Mouse (Mus musculus) midbrain, embryonic 14.5 days (tissue): ENCODE measurements around the gene Wdr31. TPM values are rescaled to one million over a fixed set of nuclear protein-coding genes. Genes with fewer than 3 reads are reported as not detected.

Source experiments
- ATAC-seq: fragments of 200-750 bp; cut with Nextera tagmentation; 2 replicates; pipeline ENCODE4 v1.8.0; 2017; ENCODE audit warnings: moderate number of reproducible peaks, moderate library complexity; ENCODE audit not compliant: low FRiP score, low TSS enrichment
- DNase-seq: peaks from one replicate; pipeline ENCODE4 v3.0.0-alpha.2; 2015
- H3K27ac ChIP-seq: fragments of 300-500 bp; sonication (generic); replicated peaks from 2 replicates; pipeline ENCODE4 v1.5.1; 2014; ENCODE audit warnings: mild to moderate bottlenecking, low read depth, low read length, moderate library complexity
- H3K27me3 ChIP-seq: fragments of 300-500 bp; sonication (generic); 2 replicates; pipeline ENCODE4 v1.6.1; 2014; ENCODE audit warnings: low read length, control low read depth, mixed read lengths; ENCODE audit not compliant: control insufficient read depth, insufficient read depth
- H3K36me3 ChIP-seq: fragments of 300-500 bp; sonication (generic); 2 replicates; pipeline ENCODE4 v1.6.1; 2014; ENCODE audit warnings: low read length, control low read depth; ENCODE audit not compliant: control insufficient read depth, insufficient read depth
- H3K4me1 ChIP-seq: fragments of 300-500 bp; sonication (generic); 2 replicates; pipeline ENCODE4 v1.6.1; 2014; ENCODE audit warnings: mild to moderate bottlenecking, antibody characterized with exemption, low read length, control low read depth; ENCODE audit not compliant: control insufficient read depth, insufficient read depth
- H3K4me2 ChIP-seq: fragments of 300-500 bp; sonication (generic); 2 replicates; pipeline ENCODE4 v1.6.1; 2014; ENCODE audit warnings: mild to moderate bottlenecking, low read length, moderate library complexity
- H3K4me3 ChIP-seq: fragments of 300-500 bp; sonication (generic); replicated peaks from 2 replicates; pipeline ENCODE4 v1.5.1; 2014; ENCODE audit warnings: low read depth, low read length
- H3K9ac ChIP-seq: fragments of 300-500 bp; sonication (generic); replicated peaks from 2 replicates; pipeline ENCODE4 v1.6.1; 2014; ENCODE audit warnings: mild to moderate bottlenecking, low read length, moderate library complexity
- H3K9me3 ChIP-seq: fragments of 300-500 bp; sonication (generic); 2 replicates; pipeline ENCODE4 v1.6.1; 2016; ENCODE audit warnings: low read length, control low read depth, mixed read lengths; ENCODE audit not compliant: control insufficient read depth
- WGBS: fragments of 180-500 bp; shearing (Covaris S2); extraction: QIAGEN DNeasy Blood & Tissue Kit; methylation state at CpG from one replicate; pipeline ENCODE4 v1.1.7; 2014; 5-methylcytosine and 5-hydroxymethylcytosine counted together
- polyA plus RNA-seq: library from polyadenylated mRNA; unstranded; fragments of >200 nt; fragmentation: Nextera tagmentation; extraction: Ambion mirVana; gene quantifications from 2 replicates; pipeline ENCODE4 v1.2.1, GENCODE M21; 2014

Wdr31 gene
- polyA plus RNA-seq = 9.3 and 10.2 TPM in 2 replicates

- no peaks in the 10 kb centered on the region for H3K36me3 ChIP-seq
- under 1% methylated on average over 30 of the region's 30 CpGs for WGBS
- ATAC-seq (peak; percentile 91), DNase-seq (peak; percentile 93)
- peak within 1 kb of the TSS; percentile 67 for H3K9ac ChIP-seq
- H3K4me1 ChIP-seq = no peaks in the 10 kb centered on the region
- H3K27ac ChIP-seq = 0 out of 2 replicates have a peak within 1 kb of the TSS, but pooled peaks have one; percentile 28
- peak within 1 kb of the TSS; percentile 77 for H3K4me2 ChIP-seq
- peak within 1 kb of the TSS; percentile 58 for H3K4me3 ChIP-seq
- H3K9me3 ChIP-seq = no peaks in the 10 kb centered on the region
- no peaks in the 10 kb centered on the region for H3K27me3 ChIP-seq
These were observed at the start of gene Wdr31 for GRCm38 (mm10) chr4:62470598-62471051. Wdr31 (minus strand) TSS chr4:62470896.

DNA sequence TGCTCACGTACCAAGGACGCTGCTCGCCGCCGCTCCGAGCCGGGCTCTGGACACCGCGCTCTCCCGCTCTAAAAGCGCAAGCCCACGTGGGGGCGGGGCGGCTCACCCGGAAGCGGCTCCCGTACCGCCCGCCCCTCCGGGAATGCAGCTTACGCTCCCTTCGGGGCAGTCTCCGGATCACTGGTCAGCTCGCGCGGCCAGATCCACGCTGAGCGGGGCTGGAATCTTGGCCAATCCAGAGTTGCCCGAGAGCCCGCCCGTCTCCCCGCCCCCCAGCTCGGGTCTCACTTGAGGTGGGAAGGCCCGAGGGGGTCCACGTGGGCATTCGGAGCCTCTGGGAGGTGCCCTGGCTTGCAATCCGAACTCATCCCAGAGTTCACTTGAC, 49.1 kb upstream of the Wdr31 start, which contains the start of gene Alad:
Gene Alad (minus strand): TSS at position 70 of the 385 bp plus-strand sequence.
- Histone ChIP-seq H3K27ac (peak within 1 kb of the TSS; percentile 76), H3K36me3 (no peaks in the 10 kb centered on the region), H3K9me3 (no peaks in the 10 kb centered on the region), H3K27me3 (no peaks in the 10 kb centered on the region), H3K4me3 (peak within 1 kb of the TSS; percentile 74), H3K4me2 (peak within 1 kb of the TSS; percentile 68), H3K9ac (peak within 1 kb of the TSS; percentile 79), H3K4me1 (peaks cover 25% of the 10 kb centered on the region)
- peak; percentile 91 for DNase-seq
- WGBS = under 1% methylated on average over 37 of the region's 37 CpGs
- peak; percentile 87 for ATAC-seq

DNA sequence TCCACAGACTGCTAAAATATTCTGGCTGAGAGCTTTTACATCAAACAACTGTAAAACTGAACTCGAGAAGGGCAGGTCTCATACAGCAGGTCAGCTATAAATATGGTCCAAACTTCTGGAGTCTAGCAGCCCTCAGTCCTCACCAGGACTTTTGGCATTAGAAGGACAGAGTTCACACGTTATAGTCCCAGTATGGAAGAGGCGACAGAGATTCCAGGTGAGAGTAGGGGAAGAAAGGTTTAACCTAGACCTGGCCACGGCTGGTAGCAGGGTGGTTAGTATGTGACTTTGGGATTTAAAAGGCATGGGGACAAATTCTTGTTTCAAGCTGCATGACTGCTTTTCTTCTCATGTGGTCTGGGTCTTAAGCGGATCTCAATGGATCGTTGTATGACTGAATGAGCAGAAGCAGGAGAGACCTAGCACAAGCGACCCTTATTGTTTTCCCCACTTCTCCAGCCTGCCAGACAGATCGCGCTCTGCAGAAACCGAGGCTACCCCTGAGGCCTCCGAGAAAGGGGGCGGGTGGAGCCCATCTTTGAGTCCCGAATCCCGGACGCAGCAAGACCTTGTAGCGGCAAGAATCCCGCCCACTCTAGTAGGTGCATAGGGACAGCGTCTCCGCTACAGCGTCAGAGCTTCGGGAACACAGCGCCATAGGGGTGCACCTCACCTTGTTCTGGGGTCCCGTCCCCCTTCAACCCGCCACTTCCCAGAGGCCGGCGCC, 48.6 kb upstream of the Wdr31 start:
- Histone ChIP-seq H3K9ac (peak overlapping the region; percentile 79), H3K36me3 (no peaks in the 10 kb centered on the region), H3K27ac (peak overlapping the region; percentile 76), H3K9me3 (no peaks in the 10 kb centered on the region), H3K27me3 (no peaks in the 10 kb centered on the region), H3K4me2 (peak overlapping the region; percentile 68), H3K4me3 (peak overlapping the region; percentile 74), H3K4me1 (peaks cover 22% of the 10 kb centered on the region)
- peak; percentile 80 for ATAC-seq
- DNase-seq = no peak
- 2% methylated on average over 26 of the region's 26 CpGs for WGBS

DNA sequence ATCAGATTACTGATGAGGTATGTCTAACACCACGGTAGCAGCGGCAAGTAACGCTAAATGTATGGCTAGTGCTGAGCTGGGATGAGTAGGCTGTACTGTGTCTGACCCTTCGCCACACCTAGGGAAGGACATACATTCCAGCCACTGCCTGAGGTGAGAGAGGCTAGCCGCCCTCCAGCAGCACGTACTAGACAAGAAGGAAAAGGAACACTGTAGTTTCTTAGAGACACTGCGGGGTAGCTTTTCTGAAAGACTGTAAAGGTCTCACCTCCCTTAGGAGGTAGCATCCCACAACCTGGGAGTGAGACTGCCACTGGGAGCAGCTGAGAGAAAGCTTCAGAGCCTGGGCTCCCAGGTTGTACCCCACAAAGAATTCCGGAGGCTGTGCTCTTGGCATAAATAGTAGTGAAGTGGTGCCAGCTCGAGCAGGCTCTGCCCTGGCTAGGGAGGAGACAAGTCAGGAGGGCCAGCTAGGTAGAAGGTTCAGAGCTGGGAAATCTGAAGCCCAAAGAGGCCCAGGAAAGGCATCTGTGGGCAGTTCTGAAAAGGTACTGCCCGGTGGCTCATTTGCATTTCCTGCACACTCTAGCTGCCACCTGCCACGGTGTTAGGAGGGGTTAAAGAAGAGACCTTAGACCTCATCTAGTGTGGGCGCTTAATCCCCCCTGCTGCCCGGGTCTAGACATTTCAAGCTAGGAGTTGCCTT, 47.9 kb upstream of the Wdr31 start:
- no peak for DNase-seq
- 54% methylated on average over 13 of the region's 13 CpGs for WGBS
- H3K9ac ChIP-seq = peak overlapping the region; percentile 79
- no peak for ATAC-seq
- 0 out of 2 replicates have a peak, but pooled peaks cover 5% of the 10 kb centered on the region for H3K36me3 ChIP-seq
- H3K9me3 ChIP-seq = no peaks in the 10 kb centered on the region
- H3K4me3 ChIP-seq = peak overlapping the region; percentile 74
- H3K27me3 ChIP-seq = no peaks in the 10 kb centered on the region
- peak overlapping the region; percentile 68 for H3K4me2 ChIP-seq
- no peak overlapping the region for H3K27ac ChIP-seq
- peaks cover 17% of the 10 kb centered on the region for H3K4me1 ChIP-seq

DNA sequence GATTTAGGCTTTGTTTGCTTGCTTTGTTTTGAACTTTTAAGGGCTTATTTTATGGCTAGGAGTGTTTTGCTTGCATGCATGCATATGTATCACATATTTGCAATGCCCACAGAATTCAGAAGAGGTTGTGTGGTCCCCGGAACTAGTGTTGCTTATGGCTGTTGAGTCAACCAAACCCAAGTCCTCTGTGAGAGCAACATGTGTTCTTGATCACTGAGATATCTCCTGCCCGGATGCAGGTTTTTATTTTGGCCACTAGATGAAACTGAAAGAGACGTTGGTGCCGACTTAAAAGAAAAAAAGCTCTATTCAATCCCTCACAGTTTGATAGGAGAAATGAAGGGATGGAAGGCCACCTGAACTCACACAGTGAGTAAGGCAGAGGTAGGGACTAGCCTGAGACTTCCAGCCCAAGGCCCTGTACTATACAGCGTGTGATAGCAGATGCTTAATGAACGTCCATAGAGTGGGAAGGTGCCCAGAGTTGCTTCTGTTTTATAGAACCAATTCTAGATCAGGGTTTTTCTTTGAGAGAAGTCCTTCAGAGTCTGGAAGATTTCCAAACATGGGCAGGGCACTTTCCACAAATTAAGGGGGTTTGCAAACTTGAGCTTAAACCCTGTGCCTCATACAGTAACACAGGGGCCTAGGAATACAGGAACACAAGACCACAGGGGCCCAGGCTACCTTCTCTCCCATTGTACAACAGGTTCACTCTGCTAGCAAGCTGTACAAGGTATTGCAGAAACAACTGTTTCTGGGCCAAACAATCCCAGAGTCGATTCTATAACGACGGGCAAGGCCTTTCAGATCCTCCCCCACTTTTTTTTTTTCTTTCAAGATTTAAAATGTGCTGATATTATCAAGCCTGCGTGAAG, 47.1 kb upstream of the Wdr31 start:
- Histone ChIP-seq H3K4me3 (no peak overlapping the region), H3K9ac (0 out of 2 replicates have a peak overlapping the region, but pooled peaks have one; percentile 2), H3K9me3 (no peaks in the 10 kb centered on the region), H3K27ac (no peak overlapping the region), H3K36me3 (peaks cover 12% of the 10 kb centered on the region), H3K27me3 (no peaks in the 10 kb centered on the region), H3K4me2 (no peak overlapping the region), H3K4me1 (peaks cover 17% of the 10 kb centered on the region)
- no peak for ATAC-seq
- no peak for DNase-seq
- 90% methylated on average over 10 of the region's 10 CpGs for WGBS

GRCm38 (mm10) chr4:62517046-62517445, 46.4 kb upstream of the Wdr31 start:
- Histone ChIP-seq H3K4me1 (peaks cover 17% of the 10 kb centered on the region), H3K27ac (no peak overlapping the region), H3K4me3 (no peak overlapping the region), H3K4me2 (no peak overlapping the region), H3K27me3 (no peaks in the 10 kb centered on the region), H3K9ac (no peak overlapping the region), H3K36me3 (peaks cover 20% of the 10 kb centered on the region), H3K9me3 (no peaks in the 10 kb centered on the region)
- WGBS = 93% methylated on average over 8 of the region's 8 CpGs
- ATAC-seq = no peak
- no peak for DNase-seq

DNA sequence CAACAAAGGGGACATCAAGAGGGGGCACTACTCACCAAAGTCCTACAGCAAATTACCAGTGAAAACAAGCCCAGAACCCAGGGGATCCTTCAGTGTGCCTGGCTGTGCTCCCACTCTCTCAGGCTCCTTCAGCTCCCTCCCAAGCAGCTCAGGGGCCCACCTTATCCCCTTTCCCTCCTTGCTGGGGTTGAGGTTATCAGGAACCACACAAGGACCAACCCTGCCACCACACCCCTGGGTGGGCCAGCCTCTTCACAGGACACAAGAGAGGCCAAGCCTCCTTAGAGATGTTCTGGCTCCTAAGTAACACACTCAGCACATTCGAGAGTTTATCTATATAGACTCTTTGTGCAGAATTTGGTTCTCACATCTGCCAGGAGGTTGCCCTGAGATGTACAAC, 45.9 kb upstream of the Wdr31 start:
- Histone ChIP-seq H3K27ac (no peak overlapping the region), H3K9me3 (no peaks in the 10 kb centered on the region), H3K4me1 (peaks cover 17% of the 10 kb centered on the region), H3K27me3 (no peaks in the 10 kb centered on the region), H3K9ac (no peak overlapping the region), H3K36me3 (peaks cover 24% of the 10 kb centered on the region), H3K4me2 (no peak overlapping the region), H3K4me3 (no peak overlapping the region)
- ATAC-seq (no peak), DNase-seq (no peak)
- 97% methylated on average over 1 of the region's 1 CpGs for WGBS

GRCm38 (mm10) chr4:62516079-62516478, 45.4 kb upstream of the Wdr31 start:
- no peaks in the 10 kb centered on the region for H3K9me3 ChIP-seq
- H3K4me3 ChIP-seq = no peak overlapping the region
- H3K4me1 ChIP-seq = peaks cover 17% of the 10 kb centered on the region
- H3K36me3 ChIP-seq = peaks cover 29% of the 10 kb centered on the region
- no peak for ATAC-seq
- no peak overlapping the region for H3K9ac ChIP-seq
- no peak overlapping the region for H3K4me2 ChIP-seq
- H3K27me3 ChIP-seq = no peaks in the 10 kb centered on the region
- 48% methylated on average over 2 of the region's 2 CpGs for WGBS
- no peak overlapping the region for H3K27ac ChIP-seq
- DNase-seq = no peak
